Mouse (Mus musculus): ENCODE results near the gene Pik3r5.

Gene Pik3r5

GRCm38 (mm10) chr11:68451282-68451735, 19.4 kb downstream of the Pik3r5 start:
- no peak for DNase-seq

DNA sequence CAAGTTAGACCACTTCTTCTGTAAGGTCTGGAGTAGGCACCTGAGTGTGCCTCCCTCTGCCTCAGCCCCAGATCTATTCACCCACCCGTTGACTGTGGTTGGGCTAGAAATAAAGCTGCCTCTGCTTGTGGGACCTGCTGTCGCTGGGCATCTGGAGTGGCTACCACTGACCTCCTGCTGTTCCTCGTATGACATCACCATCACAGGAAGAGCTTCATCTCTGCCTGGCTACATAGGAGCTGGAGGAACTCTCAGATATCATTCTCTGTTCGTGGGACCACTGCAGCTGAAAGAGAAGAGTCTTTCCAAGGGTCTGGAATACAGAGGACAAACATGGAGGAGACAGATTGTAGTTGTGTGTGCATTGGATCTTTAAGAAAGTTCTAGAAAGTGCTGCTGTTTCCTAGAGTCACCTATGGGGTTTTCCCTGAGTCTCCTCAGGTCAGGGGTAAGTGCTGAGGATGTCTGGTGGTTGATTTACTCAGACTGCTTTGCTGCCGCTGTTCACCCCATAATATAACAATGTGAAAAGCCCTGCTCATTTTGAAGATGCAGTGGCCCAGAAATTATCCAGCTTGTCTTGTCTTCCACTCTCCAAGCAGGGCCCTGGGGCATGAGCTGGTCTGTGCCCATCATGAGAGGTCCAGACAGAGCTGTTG, 20.0 kb downstream of the Pik3r5 start:
- DNase-seq = no peak

DNA sequence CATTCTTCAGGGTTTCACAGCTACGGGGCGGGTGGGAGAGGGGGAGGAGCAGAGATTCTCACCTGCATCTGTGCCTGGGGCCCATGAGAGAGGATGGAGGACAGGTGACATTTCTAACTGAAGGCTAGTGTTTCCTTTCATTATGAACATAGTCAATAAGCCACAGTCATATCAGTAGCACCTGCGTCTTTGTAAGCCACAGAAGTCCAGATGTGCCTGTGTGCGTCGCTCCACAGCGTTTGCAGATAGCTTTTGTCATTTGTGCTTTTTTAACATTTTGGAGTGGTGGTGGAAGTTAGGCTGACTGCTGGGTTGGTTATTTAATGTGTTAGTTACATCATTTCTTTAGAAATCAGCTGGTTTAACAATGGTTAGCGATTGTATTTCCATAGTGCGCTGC, 20.8 kb downstream of the Pik3r5 start:
- no peak for DNase-seq

DNA sequence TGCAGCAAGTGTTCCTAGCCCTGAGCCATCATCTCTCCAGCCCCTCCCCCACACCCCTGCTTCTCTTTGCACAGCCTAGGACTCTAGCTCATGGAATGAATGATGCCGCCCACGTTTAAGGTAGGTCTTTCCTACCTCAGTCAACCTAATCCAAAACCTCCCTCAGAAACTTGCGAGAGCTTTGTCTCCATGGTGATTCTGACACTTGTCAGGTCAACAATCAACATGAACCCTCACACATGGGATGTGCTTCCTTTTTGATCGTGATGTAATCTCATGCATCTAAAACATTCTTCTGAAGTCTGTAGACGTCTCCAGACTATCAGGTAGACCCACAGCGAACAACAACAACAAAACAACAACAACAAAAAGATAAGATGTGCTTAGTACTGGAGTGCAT, 21.4 kb downstream of the Pik3r5 start:
- no peak for DNase-seq

- DNase-seq = no peak
Observed at GRCm38 (mm10) chr11:68458086-68458485, 26.2 kb downstream of the Pik3r5 start.

DNA sequence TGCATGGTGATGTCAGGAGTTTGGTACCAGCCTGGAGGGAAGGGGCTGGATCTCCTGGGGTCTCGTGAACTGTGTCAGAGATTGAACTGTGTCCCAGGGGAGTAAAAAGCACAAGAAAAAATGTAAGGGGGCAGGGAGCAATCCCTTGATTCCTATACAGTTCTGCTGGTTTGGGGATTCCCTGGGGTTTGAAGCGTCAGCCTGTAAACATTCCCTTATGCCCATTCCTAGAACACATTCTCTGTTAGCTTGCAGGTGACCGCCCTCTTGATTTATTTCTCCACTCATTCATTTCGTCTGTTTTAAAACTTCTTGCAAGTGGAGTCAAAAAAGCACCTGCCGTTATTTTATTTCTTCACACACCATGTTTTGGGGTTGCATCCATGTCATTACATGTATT, 27.1 kb downstream of the Pik3r5 start:
- no peak for DNase-seq

DNA sequence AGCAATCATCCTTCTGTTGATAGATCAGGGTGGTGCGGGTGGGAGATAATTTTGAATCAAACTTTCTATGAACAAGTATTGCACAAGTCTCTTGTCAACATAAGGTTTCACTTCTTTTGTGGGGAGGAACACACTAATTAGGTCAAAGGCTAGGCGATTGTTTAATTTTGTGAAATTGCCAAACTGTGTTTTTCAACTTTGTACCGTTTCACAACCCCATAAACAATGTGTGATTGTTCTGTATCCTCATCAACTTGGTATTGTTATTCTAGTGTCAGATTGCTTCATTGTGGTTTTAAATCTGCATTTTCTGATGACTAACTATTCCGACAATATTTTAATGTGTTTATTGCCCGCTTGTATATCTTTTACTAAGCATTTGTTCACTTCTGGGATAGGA, 27.6 kb downstream of the Pik3r5 start:
- no peak for DNase-seq

DNA sequence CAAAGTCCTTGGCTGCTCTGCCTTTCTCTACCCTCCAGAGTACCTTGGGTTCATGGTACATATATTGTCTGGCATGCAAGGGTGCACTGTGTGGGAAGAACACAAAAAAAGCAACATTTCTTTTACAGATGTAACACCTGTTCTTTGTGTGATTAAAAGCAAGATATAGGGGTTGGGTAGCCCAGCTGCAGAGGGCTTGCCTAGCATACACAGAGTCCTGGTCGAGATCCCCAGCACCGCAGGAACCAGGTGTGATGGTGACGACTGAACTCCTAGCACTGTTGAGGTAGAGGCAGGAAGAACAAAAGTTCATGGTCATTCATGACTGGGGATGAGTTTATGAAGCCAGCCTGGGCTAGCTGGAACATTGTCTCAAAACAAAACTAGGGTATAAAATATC, 30.8 kb downstream of the Pik3r5 start:
- DNase-seq = no peak

- no peak for DNase-seq
Observed at GRCm38 (mm10) chr11:68464260-68464659, 32.3 kb downstream of the Pik3r5 start.

DNA sequence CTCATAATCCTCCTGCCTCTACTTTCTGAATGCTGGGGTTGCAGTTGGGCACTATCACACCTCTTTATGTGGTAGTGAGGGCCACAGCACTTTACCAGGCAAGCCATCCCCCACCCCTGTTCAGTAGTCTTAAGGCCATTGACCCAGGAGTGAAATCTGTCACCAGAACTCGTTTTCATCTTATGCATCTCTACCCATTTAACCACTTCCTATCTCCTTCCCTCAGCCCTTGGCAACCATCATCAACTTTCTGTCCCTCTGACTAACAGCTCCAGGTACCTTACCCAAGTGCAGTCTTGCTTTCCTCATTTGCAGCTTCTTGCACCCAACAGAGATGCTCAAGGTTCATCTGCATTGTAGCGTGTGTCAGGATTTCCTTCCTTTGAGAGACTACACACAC, 33.2 kb downstream of the Pik3r5 start:
- DNase-seq = no peak

- no peak for DNase-seq
Observed at GRCm38 (mm10) chr11:68467441-68467840, 35.5 kb downstream of the Pik3r5 start.

- no peak for DNase-seq
Observed at GRCm38 (mm10) chr11:68467962-68468612, 36.2 kb downstream of the Pik3r5 start.

DNA sequence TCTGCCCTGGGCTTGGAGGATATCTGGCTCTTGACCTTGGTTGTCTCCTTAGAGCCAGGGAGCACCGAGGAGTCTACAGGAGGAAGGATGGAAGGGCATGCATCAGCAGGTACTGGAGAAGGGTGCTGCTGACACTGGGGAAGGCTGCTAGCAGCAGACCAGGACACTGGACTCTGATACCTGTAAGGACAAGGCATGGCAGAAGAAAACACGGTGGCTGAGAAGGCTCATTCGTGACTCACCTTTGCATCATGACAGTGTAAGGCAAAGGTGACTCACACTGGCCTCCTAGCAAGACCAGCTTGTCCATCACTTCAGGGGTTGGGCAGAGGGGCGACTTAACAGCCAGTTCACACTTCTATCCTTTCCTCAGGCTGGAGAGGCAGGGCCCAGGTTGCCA, 37.0 kb downstream of the Pik3r5 start:
- DNase-seq = no peak

DNA sequence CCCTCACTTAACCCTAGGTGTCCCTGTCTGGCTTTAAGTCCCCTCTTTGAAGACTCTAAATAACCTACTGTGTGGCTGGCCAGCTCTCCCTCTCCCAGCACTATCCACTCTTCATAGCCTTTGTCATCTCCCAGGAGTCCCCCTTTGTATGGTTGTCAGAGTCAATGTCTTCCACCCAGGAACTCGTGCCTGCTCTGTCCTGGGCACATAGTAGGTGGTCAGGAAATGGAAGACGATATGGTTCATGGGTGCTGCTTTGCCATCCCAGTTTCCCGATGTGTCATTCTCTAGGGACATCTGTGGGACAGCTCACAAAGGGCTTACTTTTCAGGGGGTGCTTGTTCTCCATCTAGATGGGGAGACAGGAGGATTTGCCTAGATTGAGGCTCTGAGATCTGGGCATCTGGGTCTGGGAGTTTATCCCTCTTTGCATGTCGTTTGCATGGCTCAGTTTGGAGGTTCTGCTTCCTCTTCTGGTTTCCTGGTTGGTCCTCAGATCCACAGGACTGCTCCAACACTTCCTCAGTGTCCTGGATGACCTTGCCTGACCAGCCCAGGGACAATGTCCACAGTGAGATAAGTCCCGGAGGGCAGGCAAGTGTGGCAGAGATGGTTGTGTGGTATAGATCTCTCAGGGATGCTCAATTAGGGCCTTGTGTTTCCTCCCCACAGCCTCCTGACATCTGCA, 40.4 kb downstream of the Pik3r5 start:
- no peak for DNase-seq

DNA sequence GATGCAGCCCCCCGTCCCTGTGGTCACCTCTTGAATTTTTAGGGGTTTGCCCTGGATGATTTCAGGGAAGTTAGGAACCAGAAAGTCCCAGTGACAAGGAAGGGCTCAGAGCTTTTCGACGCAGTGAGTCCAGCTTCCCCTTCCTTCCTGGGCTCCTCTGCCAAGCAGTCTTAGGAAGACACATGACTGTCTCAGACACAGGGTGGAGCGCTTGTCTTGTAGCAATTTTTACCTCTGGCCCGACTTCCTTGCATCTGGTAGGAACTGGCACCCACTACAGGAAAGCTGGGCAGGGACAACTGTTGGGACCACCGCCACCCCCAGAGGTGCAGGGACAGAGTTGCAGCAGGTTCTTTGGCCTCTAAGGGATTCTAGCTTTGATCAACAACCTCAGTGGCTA, 42.7 kb downstream of the Pik3r5 start:
- DNase-seq = no peak

DNA sequence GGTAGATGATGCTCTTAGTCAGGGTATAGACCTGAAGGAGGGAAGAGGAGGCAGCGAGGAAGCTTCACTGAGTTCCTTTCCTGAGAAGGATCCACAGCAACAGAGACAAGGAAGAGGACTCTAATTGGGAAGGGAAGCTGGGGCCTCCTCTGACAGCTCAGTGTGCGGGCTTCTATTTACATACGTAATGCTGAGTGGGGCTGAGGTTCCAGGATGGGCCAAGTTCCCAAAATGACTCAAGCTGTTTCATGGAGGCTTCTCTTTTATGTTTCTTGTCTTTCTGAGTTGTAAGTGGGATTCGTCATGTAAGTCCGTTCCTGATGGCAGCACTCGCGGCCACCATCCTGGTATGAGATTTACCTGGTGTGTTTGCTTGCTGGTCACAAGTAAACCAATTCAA, 43.8 kb downstream of the Pik3r5 start:
- no peak for DNase-seq

DNA sequence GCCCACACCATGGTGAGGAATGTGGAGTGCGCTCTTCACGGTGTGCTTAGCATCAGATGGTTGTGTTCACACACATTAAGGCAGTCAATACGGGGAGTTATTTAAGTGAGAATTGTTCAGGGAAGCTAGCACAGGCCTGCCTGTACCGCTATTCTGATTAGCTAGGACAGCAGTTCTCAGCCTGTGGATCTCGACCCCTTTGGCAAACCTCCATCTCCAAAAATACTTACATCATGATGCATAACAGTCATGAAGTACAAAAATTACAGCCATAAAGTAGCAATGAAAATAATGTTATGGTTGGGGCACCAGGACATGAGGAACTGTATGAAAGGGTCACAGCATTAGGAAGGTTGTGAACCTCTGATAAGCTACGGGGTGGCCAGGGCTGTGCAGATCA, 45.7 kb downstream of the Pik3r5 start:
- DNase-seq = no peak

GRCm38 (mm10) chr11:68478574-68478981, 46.7 kb downstream of the Pik3r5 start:
- DNase-seq = no peak

- no peak for DNase-seq
Observed at GRCm38 (mm10) chr11:68480660-68481059, 48.7 kb downstream of the Pik3r5 start.

- DNase-seq = no peak
Observed at GRCm38 (mm10) chr11:68482001-68482400, 50.1 kb downstream of the Pik3r5 start.

DNA sequence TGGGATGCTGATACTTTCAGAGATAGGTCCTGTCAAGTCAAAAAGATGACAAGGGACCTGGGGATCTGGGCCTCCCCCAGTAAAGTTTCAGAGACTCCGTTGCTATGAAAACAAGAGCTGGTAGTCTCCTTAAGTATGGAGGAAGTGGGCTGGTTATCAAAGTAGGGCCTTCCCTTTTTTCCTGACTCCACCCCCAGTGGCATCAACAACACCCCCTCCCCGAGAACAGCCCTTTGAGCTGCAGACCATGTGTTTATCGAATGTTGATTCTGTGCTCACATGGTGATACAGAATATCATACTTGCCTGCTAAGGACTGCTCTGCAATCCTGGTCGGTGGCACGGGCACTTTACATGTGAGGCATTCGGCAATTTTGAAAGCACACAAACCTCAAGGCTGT, 51.3 kb downstream of the Pik3r5 start:
- DNase-seq = no peak

DNA sequence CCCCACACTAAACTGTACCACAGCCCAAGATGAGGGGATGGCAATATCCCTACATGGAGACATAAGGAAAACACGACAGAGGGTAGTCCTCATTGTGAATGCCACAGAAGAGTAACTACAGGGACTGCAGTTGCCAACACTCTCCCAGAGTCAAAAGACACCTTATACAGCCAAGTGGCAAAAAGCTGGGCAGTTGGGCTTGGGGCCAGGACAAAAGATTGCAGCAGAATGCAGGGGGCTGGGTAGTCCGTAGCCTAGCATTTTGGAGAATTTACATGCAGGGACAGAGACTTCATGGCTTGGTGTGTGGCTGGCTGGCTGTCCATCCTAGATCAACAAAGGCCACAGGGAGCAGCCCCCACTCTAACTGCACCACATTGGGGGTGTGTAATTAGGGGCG, 52.5 kb downstream of the Pik3r5 start:
- no peak for DNase-seq

GRCm38 (mm10) chr11:68485206-68485942, 53.5 kb downstream of the Pik3r5 start:
- DNase-seq = peak; percentile 36 to 40

DNA sequence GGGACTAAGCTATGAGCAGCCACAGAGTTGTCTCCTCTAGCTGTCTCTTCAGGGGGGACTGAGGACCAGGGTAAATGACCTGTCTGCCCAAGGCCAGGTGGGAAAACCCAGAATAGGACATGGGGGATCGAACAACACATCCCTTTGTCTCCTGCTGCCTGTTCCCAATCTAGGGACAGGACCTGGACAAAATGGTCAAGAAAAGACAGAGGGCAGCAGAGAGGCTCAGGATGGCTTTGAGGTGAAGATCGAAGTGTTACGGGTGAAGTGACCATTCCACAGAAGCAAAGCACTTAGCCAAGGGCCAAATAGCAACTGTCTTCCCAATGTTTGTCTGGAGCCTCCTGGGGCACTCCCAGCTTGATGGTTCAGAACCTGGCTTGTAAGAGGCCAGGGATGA, 54.2 kb downstream of the Pik3r5 start:
- no peak for DNase-seq

All from cerebellum, adult 18-20 months (tissue).